ENCODE assay signal across 28 mouse cellular contexts in the genomic region with DNA sequence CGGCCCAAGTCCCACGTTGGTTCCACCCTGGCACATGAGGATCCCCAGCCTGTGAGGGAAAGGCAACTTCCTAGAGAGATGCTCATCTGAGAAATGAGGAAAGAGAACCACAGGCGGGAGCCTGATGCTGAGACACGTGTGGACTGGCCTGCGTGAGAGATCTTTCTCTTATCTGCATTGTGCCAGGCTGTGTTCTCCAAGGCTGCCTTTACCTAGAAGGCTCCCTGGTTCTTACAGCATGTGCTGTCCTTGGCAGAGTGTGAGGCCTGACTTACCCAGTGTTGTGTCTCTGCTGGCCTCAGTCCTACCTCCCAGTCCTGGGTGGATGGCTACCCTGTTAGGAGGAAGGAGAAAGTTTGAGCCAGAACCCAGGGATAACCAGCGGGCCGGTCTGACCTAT. TPM values are rescaled to one million over a fixed set of nuclear protein-coding genes. Genes with fewer than 3 reads are reported as not detected.
"Had no signal": no experiment of that assay in that cellular context is flagged by ENCODE, and none has a peak within 500 bp of the region (broad histone marks: within the 10 kb centered on the region; RNA-seq: fewer than 3 reads in every experiment).

No protein-coding gene starts in this region.

- H3K9me3 ChIP-seq: intestine, embryonic 15.5 days; limb, embryonic 10.5 days; limb, embryonic 13.5 days; midbrain, embryonic 10.5 days; midbrain, embryonic 13.5 days; neural tube, embryonic 13.5 days; stomach, embryonic 15.5 days had no signal

- H3K36me3 ChIP-seq: intestine, embryonic 15.5 days; limb, embryonic 10.5 days; limb, embryonic 13.5 days; midbrain, embryonic 10.5 days; midbrain, embryonic 13.5 days; neural tube, embryonic 13.5 days; stomach, embryonic 15.5 days had no signal

- H3K9ac ChIP-seq: intestine, embryonic 15.5 days; limb, embryonic 13.5 days; midbrain, embryonic 13.5 days; neural tube, embryonic 13.5 days; stomach, embryonic 15.5 days had no signal

- H3K27me3 ChIP-seq: intestine, embryonic 15.5 days; limb, embryonic 13.5 days; midbrain, embryonic 13.5 days; neural tube, embryonic 13.5 days; stomach, embryonic 15.5 days had no signal

- H3K4me2 ChIP-seq: intestine, embryonic 15.5 days; limb, embryonic 13.5 days; midbrain, embryonic 13.5 days; neural tube, embryonic 13.5 days; stomach, embryonic 15.5 days had no signal

- H3K4me1 ChIP-seq: intestine, embryonic 15.5 days; limb, embryonic 13.5 days; stomach, embryonic 15.5 days had no signal

- H3K27ac ChIP-seq: intestine, embryonic 15.5 days; layer of hippocampus, adult 2 months; limb, embryonic 10.5 days; limb, embryonic 13.5 days; midbrain, embryonic 10.5 days; midbrain, embryonic 13.5 days; neural tube, embryonic 13.5 days; stomach, embryonic 15.5 days had no signal

- H3K4me3 ChIP-seq: intestine, embryonic 15.5 days; layer of hippocampus, adult 2 months; limb, embryonic 10.5 days; limb, embryonic 13.5 days; midbrain, embryonic 10.5 days; midbrain, embryonic 13.5 days; myocyte; neural tube, embryonic 13.5 days; stomach, embryonic 15.5 days had no signal

- ATAC-seq: intestine, embryonic 15.5 days; midbrain, embryonic 13.5 days; midbrain, embryonic 16.5 days had no signal

- DNase-seq: kidney, adult 11 months; kidney, adult 8-10 months; kidney, postnatal 14 days; kidney, postnatal 4 days; layer of hippocampus, adult 9-11 months; lung, adult 2 months; lung, postnatal 14 days; lung, postnatal 4 days; retina, postnatal 1 day; right cerebral cortex, postnatal 25 days; spleen, adult 18-20 months; thymus, postnatal 36 days had no signal

RNA-seq across cellular contexts. Expression of a gene that starts 11.7 kb away (rescaled TPM):
- total RNA-seq: layer of hippocampus, adult 2 months; layer of hippocampus, postnatal 25 days; megakaryocyte, adult 5-6 weeks; monocyte, adult 5-6 weeks; neutrophil, adult 5-6 weeks had no signal
- polyA plus RNA-seq: limb, embryonic 10.5 days; lung, embryonic 16.5 days; midbrain, embryonic 10.5 days; midbrain, embryonic 13.5 days; midbrain, embryonic 16.5 days; myocyte; neural tube, embryonic 13.5 days had no signal

RNA-seq across cellular contexts. Expression of a gene that starts 45.5 kb away (rescaled TPM):
- total RNA-seq: monocyte, adult 5-6 weeks had no signal
- polyA plus RNA-seq: liver, adult 2 months had no signal
